8 mouse cellular contexts compared by ENCODE assay signal in genomic region chr16:55934453-55935037, GRCm38 (mm10). TPM values are rescaled to one million over a fixed set of nuclear protein-coding genes. Genes with fewer than 3 reads are reported as not detected.
DNase-seq lines count a peak whose midpoint lies in the region; ATAC-seq lines count a peak whose summit lies in the region.

TSS of gene Cep97 (minus strand) at chr16:55934855.

- no peaks in the 10 kb centered on the region for H3K27me3 ChIP-seq in forebrain, embryonic 10.5 days (ENCODE audit: poor library complexity, severe bottlenecking)
- no peaks in the 10 kb centered on the region for H3K27me3 ChIP-seq in heart, embryonic 16.5 days (ENCODE audit: control insufficient read depth, insufficient read depth, low read length)
- H3K27me3 ChIP-seq in liver, embryonic 15.5 days, result no peaks in the 10 kb centered on the region
- H3K27me3 ChIP-seq in neural tube, embryonic 12.5 days (replicated peaks), result no peaks in the 10 kb centered on the region

- under 1% methylated on average over 24 of the region's 24 CpGs for WGBS in forebrain, embryonic 10.5 days
- WGBS in heart, embryonic 16.5 days, result under 1% methylated on average over 24 of the region's 24 CpGs
- under 1% methylated on average over 24 of the region's 24 CpGs for whole genome bisulfite sequencing in liver, embryonic 15.5 days (ENCODE audit: insufficient replicate concordance)
- WGBS in neural tube, embryonic 12.5 days, result under 1% methylated on average over 24 of the region's 24 CpGs

- peak within 1 kb of the TSS; percentile 79 for H3K9ac ChIP-seq in heart, embryonic 16.5 days (ENCODE audit: low read length)
- H3K9ac ChIP-seq in liver, embryonic 15.5 days, result peak within 1 kb of the TSS; percentile 79
- H3K9ac ChIP-seq in neural tube, embryonic 12.5 days, result peak within 1 kb of the TSS; percentile 73

- ATAC-seq in heart, embryonic 16.5 days (replicated peaks; ENCODE audit: extremely low read depth, insufficient read depth, low FRiP score), result peak; percentile 99
- peak; percentile 100 for ATAC-seq in liver, embryonic 15.5 days (ENCODE audit: insufficient read depth)
- peak; percentile 100 for ATAC-seq in neural tube, embryonic 12.5 days (ENCODE audit: low FRiP score, low read depth)

- DNase-seq in CD8-positive naive resting alpha-beta T cell, adult 2 months (ENCODE audit: low read depth in 2 of 2, low spot score in 2 of 2), result peak; percentile 87 to 91
- DNase-seq in c-Kit-positive CD71-negative TER-119-negative erythroid progenitor cells, embryonic 14.5 days (ENCODE audit: low read depth), result peak; percentile 82
- DNase-seq in forebrain, embryonic 10.5 days (ENCODE audit: extremely low spot score, low spot score), result peak; percentile 93
- DNase-seq in kidney, postnatal 36 days, result peak; percentile 93 to 96
- peak; percentile 96 for DNase-seq in telencephalon, adult 2 months (ENCODE audit: low read depth, low spot score)

- peaks cover 13% of the 10 kb centered on the region for H3K36me3 ChIP-seq in forebrain, embryonic 10.5 days (replicated peaks)
- no peaks in the 10 kb centered on the region for H3K36me3 ChIP-seq in heart, embryonic 16.5 days (ENCODE audit: control insufficient read depth, insufficient read depth)
- H3K36me3 ChIP-seq in liver, embryonic 15.5 days (replicated peaks), result no peaks in the 10 kb centered on the region
- no peaks in the 10 kb centered on the region for H3K36me3 ChIP-seq in neural tube, embryonic 12.5 days

- H3K9me3 ChIP-seq in forebrain, embryonic 10.5 days, result no peaks in the 10 kb centered on the region
- no peaks in the 10 kb centered on the region for H3K9me3 ChIP-seq in heart, embryonic 16.5 days (replicated peaks; ENCODE audit: control insufficient read depth, low read length)
- no peaks in the 10 kb centered on the region for H3K9me3 ChIP-seq in liver, embryonic 15.5 days (replicated peaks)
- H3K9me3 ChIP-seq in neural tube, embryonic 12.5 days, result no peaks in the 10 kb centered on the region

- peak within 1 kb of the TSS; percentile 78 for H3K4me2 ChIP-seq in heart, embryonic 16.5 days (ENCODE audit: low read depth, low read length)
- H3K4me2 ChIP-seq in liver, embryonic 15.5 days, result peak within 1 kb of the TSS; percentile 83
- H3K4me2 ChIP-seq in neural tube, embryonic 12.5 days (replicated peaks), result peak within 1 kb of the TSS; percentile 75

- peaks cover 7% of the 10 kb centered on the region for H3K4me1 ChIP-seq in forebrain, embryonic 10.5 days
- H3K4me1 ChIP-seq in heart, embryonic 16.5 days (ENCODE audit: control insufficient read depth, insufficient read depth, low read length), result no peaks in the 10 kb centered on the region
- peaks cover 21% of the 10 kb centered on the region; the same call in 1 of the 2 replicates for H3K4me1 ChIP-seq in liver, embryonic 15.5 days (replicated peaks)
- H3K4me1 ChIP-seq in neural tube, embryonic 12.5 days, result no peaks in the 10 kb centered on the region

- peak within 1 kb of the TSS; percentile 80 for H3K4me3 ChIP-seq in forebrain, embryonic 10.5 days
- H3K4me3 ChIP-seq in heart, embryonic 16.5 days (ENCODE audit: low read length), result peak within 1 kb of the TSS; percentile 72
- H3K4me3 ChIP-seq in liver, embryonic 15.5 days (replicated peaks), result peak within 1 kb of the TSS; percentile 87
- H3K4me3 ChIP-seq in neural tube, embryonic 12.5 days, result peak within 1 kb of the TSS; percentile 72

- H3K27ac ChIP-seq in forebrain, embryonic 10.5 days, result peak within 1 kb of the TSS; percentile 93
- H3K27ac ChIP-seq in heart, embryonic 16.5 days (ENCODE audit: low read length), result peak within 1 kb of the TSS; percentile 66
- H3K27ac ChIP-seq in liver, embryonic 15.5 days (replicated peaks), result peak within 1 kb of the TSS; percentile 76
- H3K27ac ChIP-seq in neural tube, embryonic 12.5 days, result peak within 1 kb of the TSS; percentile 37; the same call in 1 of the 2 replicates

RNA-seq across cellular contexts. Expression of gene Cep97, which starts in this region (rescaled TPM):
- polyA plus RNA-seq in forebrain, embryonic 10.5 days (2016; fragmentation: Nextera tagmentation; extraction: Ambion mirVana), result 17.4 and 18.3 TPM in 2 replicates
- polyA plus RNA-seq in heart, embryonic 16.5 days (2015; fragmentation: Nextera tagmentation; extraction: Ambion mirVana), result 9.6 and 9.9 TPM in 2 replicates
- 3.5 and 3.9 TPM in 2 replicates for polyA plus RNA-seq in liver, embryonic 15.5 days (2015; fragmentation: Nextera tagmentation; extraction: Ambion mirVana)
- 19.0 and 19.7 TPM in 2 replicates for polyA plus RNA-seq in neural tube, embryonic 12.5 days (2016; fragmentation: Nextera tagmentation; extraction: Ambion mirVana)

Comparison
In these comparisons a context has a peak if more than half of its experiments do, and no peak if none do; other contexts are left out.
1. Peak in every context shown above with its lines: DNase-seq, ATAC-seq, H3K4me3 ChIP-seq and H3K27ac ChIP-seq.
2. H3K27ac ChIP-seq: peak in every context shown above with its lines; median percentile 93 in forebrain, embryonic 10.5 days; 76 in liver, embryonic 15.5 days; 66 in heart, embryonic 16.5 days; 37 in neural tube, embryonic 12.5 days.